Mouse (Mus musculus) kidney, embryonic 16.5 days (tissue): ENCODE results near the gene Larp4. TPM values are rescaled to one million over a fixed set of nuclear protein-coding genes. Genes with fewer than 3 reads are reported as not detected.
"Not testable (repeated sequence)": the region's sequence is repeated elsewhere in the genome, so short reads cannot be mapped to it uniquely, and the experiment has no call there.

Experiments
- ATAC-seq: fragments of 200-750 bp; cut with Nextera tagmentation; 2 replicates; pipeline ENCODE4 v1.8.0; 2017; ENCODE audit warnings: moderate TSS enrichment; ENCODE audit not compliant: low FRiP score, low TSS enrichment
- H3K27ac ChIP-seq: fragments of 300-500 bp; sonication (generic); 2 replicates; pipeline ENCODE4 v1.5.1; 2014; ENCODE audit warnings: low read length
- H3K27me3 ChIP-seq: fragments of 300-500 bp; sonication (generic); 2 replicates; pipeline ENCODE4 v1.6.1; 2014; ENCODE audit warnings: low read length, control low read depth, mixed read lengths; ENCODE audit not compliant: insufficient read depth
- H3K36me3 ChIP-seq: fragments of 300-500 bp; sonication (generic); 2 replicates; pipeline ENCODE4 v1.6.1; 2014; ENCODE audit warnings: low read length, control low read depth, mixed read lengths; ENCODE audit not compliant: insufficient read depth
- H3K4me1 ChIP-seq: fragments of 300-500 bp; sonication (generic); 2 replicates; pipeline ENCODE4 v1.6.1; 2014; ENCODE audit warnings: low read length, control low read depth, mixed read lengths; ENCODE audit not compliant: insufficient read depth
- H3K4me2 ChIP-seq: fragments of 300-500 bp; sonication (generic); replicated peaks from 2 replicates; pipeline ENCODE4 v1.6.1; 2014; ENCODE audit warnings: low read depth, low read length
- H3K4me3 ChIP-seq: fragments of 300-500 bp; sonication (generic); 2 replicates; pipeline ENCODE4 v1.5.1; 2014; ENCODE audit warnings: mild to moderate bottlenecking, low read length
- H3K9ac ChIP-seq: fragments of 300-500 bp; sonication (generic); replicated peaks from 2 replicates; pipeline ENCODE4 v1.6.1; 2014; ENCODE audit warnings: low read length
- H3K9me3 ChIP-seq: fragments of 300-500 bp; sonication (generic); 2 replicates; pipeline ENCODE4 v1.6.1; 2016; ENCODE audit warnings: low read length, control low read depth
- WGBS: fragments of 180-500 bp; shearing (Covaris S2); extraction: QIAGEN DNeasy Blood & Tissue Kit; methylation state at CpG from one replicate; pipeline ENCODE4 v1.1.7; 2014; 5-methylcytosine and 5-hydroxymethylcytosine counted together
- polyA plus RNA-seq: library from polyadenylated mRNA; unstranded; fragments of >200 nt; fragmentation: Nextera tagmentation; extraction: Ambion mirVana; gene quantifications from 2 replicates; pipeline ENCODE4 v1.2.1, GENCODE M21; 2015

Gene Larp4
- polyA plus RNA-seq, 1 experiment from 2014 or later: 33.7 TPM

GRCm38 (mm10) chr15:99970606-99971005 is 741 bp downstream of the Larp4 start:
- no peaks in the 10 kb centered on the region for H3K27me3 ChIP-seq
- no peak overlapping the region for H3K9ac ChIP-seq
- no peaks in the 10 kb centered on the region for H3K36me3 ChIP-seq
- no peaks in the 10 kb centered on the region for H3K9me3 ChIP-seq
- 58% methylated on average over 1 of the region's 1 CpGs for WGBS
- H3K27ac ChIP-seq: no peak overlapping the region
- no peak for ATAC-seq
- no peak overlapping the region for H3K4me3 ChIP-seq
- peaks cover 7% of the 10 kb centered on the region; the same call in 1 of the 2 replicates for H3K4me1 ChIP-seq
- H3K4me2 ChIP-seq: no peak overlapping the region

GRCm38 (mm10) chr15:99972361-99972988 is 2.6 kb downstream of the Larp4 start:
- H3K27ac ChIP-seq: peak overlapping the region; percentile 99
- H3K4me3 ChIP-seq: peak overlapping the region; percentile 98
- ATAC-seq: peak; percentile 98
- no peaks in the 10 kb centered on the region for H3K36me3 ChIP-seq
- H3K27me3 ChIP-seq: no peaks in the 10 kb centered on the region
- H3K9ac ChIP-seq: peak overlapping the region; percentile 95
- peak overlapping the region; percentile 70 for H3K4me2 ChIP-seq
- WGBS: under 1% methylated on average over 50 of the region's 50 CpGs
- peaks cover 10% of the 10 kb centered on the region; the same call in 1 of the 2 replicates for H3K4me1 ChIP-seq
- H3K9me3 ChIP-seq: no peaks in the 10 kb centered on the region

GRCm38 (mm10) chr15:99972989-99973911 is 3.4 kb downstream of the Larp4 start:
- peak overlapping the region; percentile 99 for H3K27ac ChIP-seq
- peak; percentile 93 for ATAC-seq
- peak overlapping the region; percentile 70 for H3K4me2 ChIP-seq
- peak overlapping the region; percentile 98 for H3K4me3 ChIP-seq
- H3K27me3 ChIP-seq: no peaks in the 10 kb centered on the region
- H3K36me3 ChIP-seq: no peaks in the 10 kb centered on the region
- under 1% methylated on average over 70 of the region's 84 CpGs for WGBS
- H3K9me3 ChIP-seq: no peaks in the 10 kb centered on the region
- peaks cover 10% of the 10 kb centered on the region; the same call in 1 of the 2 replicates for H3K4me1 ChIP-seq
- H3K9ac ChIP-seq: peak overlapping the region; percentile 95

GRCm38 (mm10) chr15:99974476-99975220 is 4.8 kb downstream of the Larp4 start:
- H3K36me3 ChIP-seq: no peaks in the 10 kb centered on the region
- no peaks in the 10 kb centered on the region for H3K27me3 ChIP-seq
- no peak overlapping the region for H3K9ac ChIP-seq
- no peaks in the 10 kb centered on the region for H3K9me3 ChIP-seq
- no peak overlapping the region for H3K4me3 ChIP-seq
- WGBS: 77% methylated on average over 2 of the region's 2 CpGs
- no peak overlapping the region for H3K27ac ChIP-seq
- H3K4me2 ChIP-seq: 0 out of 2 replicates have a peak overlapping the region, but pooled peaks have one; percentile 23
- no peak for ATAC-seq
- H3K4me1 ChIP-seq: peaks cover 10% of the 10 kb centered on the region

GRCm38 (mm10) chr15:99976121-99976520 is 6.3 kb downstream of the Larp4 start:
- H3K4me2 ChIP-seq, ATAC-seq, H3K4me3 ChIP-seq, H3K36me3 ChIP-seq, H3K27ac ChIP-seq, H3K4me1 ChIP-seq, H3K9ac ChIP-seq, H3K27me3 ChIP-seq, H3K9me3 ChIP-seq: not testable (repeated sequence)
- 80% methylated on average over 2 of the region's 2 CpGs for WGBS

- Histone ChIP-seq H3K4me2 (no peak overlapping the region), H3K27ac (no peak overlapping the region), H3K9ac (no peak overlapping the region), H3K9me3 (no peaks in the 10 kb centered on the region), H3K36me3 (no peaks in the 10 kb centered on the region), H3K27me3 (no peaks in the 10 kb centered on the region), H3K4me1 (peaks cover 5% of the 10 kb centered on the region; the same call in 1 of the 2 replicates), H3K4me3 (no peak overlapping the region)
- no peak for ATAC-seq
- 87% methylated on average over 1 of the region's 1 CpGs for WGBS
Observed at GRCm38 (mm10) chr15:99979266-99979665, 9.4 kb downstream of the Larp4 start.

GRCm38 (mm10) chr15:99979715-99980114 is 9.8 kb downstream of the Larp4 start:
- 75% methylated on average over 2 of the region's 2 CpGs for WGBS
- H3K27ac ChIP-seq: no peak overlapping the region
- H3K4me3 ChIP-seq: no peak overlapping the region
- H3K4me1 ChIP-seq: peaks cover 3% of the 10 kb centered on the region; the same call in 1 of the 2 replicates
- no peak overlapping the region for H3K9ac ChIP-seq
- no peaks in the 10 kb centered on the region for H3K36me3 ChIP-seq
- H3K9me3 ChIP-seq: no peaks in the 10 kb centered on the region
- H3K27me3 ChIP-seq: no peaks in the 10 kb centered on the region
- ATAC-seq: no peak
- no peak overlapping the region for H3K4me2 ChIP-seq

- no peaks in the 10 kb centered on the region for H3K27me3 ChIP-seq
- H3K4me2 ChIP-seq: no peak overlapping the region
- 98% methylated on average over 1 of the region's 1 CpGs for WGBS
- no peak for ATAC-seq
- no peaks in the 10 kb centered on the region for H3K4me1 ChIP-seq
- H3K4me3 ChIP-seq: no peak overlapping the region
- H3K9ac ChIP-seq: no peak overlapping the region
- no peak overlapping the region for H3K27ac ChIP-seq
- peaks cover 41% of the 10 kb centered on the region for H3K36me3 ChIP-seq
- no peaks in the 10 kb centered on the region for H3K9me3 ChIP-seq
Observed at GRCm38 (mm10) chr15:99993100-99993499, 23.2 kb downstream of the Larp4 start.

GRCm38 (mm10) chr15:99997114-99997804 is 27.4 kb downstream of the Larp4 start:
- WGBS: 87% methylated on average over 6 of the region's 6 CpGs

More at GRCm38 (mm10) chr15:99997114-99997804, 27.4 kb downstream of the Larp4 start:
- no peaks in the 10 kb centered on the region for H3K4me1 ChIP-seq
- peaks cover 46% of the 10 kb centered on the region for H3K36me3 ChIP-seq
- no peak overlapping the region for H3K4me2 ChIP-seq
- H3K9me3 ChIP-seq: no peaks in the 10 kb centered on the region
- H3K27me3 ChIP-seq: no peaks in the 10 kb centered on the region
- no peak overlapping the region for H3K9ac ChIP-seq
- H3K4me3 ChIP-seq: no peak overlapping the region
- H3K27ac ChIP-seq: no peak overlapping the region
- ATAC-seq: no peak
